Mouse (Mus musculus): ENCODE data around the gene Hist1h2ac.
"Not testable (repeated sequence)": the region's sequence is repeated elsewhere in the genome, so short reads cannot be mapped to it uniquely, and the experiment has no call there.

Gene Hist1h2ac

GRCm38 (mm10) chr13:23683755-23684281 is at the start of gene Hist1h2ac, which contains the start of gene Hist1h2bc:
Gene Hist1h2ac (minus strand): TSS chr13:23683948.
Gene Hist1h2bc (plus strand): TSS chr13:23684199.
- DNase-seq, result peak; percentile 88

DNA sequence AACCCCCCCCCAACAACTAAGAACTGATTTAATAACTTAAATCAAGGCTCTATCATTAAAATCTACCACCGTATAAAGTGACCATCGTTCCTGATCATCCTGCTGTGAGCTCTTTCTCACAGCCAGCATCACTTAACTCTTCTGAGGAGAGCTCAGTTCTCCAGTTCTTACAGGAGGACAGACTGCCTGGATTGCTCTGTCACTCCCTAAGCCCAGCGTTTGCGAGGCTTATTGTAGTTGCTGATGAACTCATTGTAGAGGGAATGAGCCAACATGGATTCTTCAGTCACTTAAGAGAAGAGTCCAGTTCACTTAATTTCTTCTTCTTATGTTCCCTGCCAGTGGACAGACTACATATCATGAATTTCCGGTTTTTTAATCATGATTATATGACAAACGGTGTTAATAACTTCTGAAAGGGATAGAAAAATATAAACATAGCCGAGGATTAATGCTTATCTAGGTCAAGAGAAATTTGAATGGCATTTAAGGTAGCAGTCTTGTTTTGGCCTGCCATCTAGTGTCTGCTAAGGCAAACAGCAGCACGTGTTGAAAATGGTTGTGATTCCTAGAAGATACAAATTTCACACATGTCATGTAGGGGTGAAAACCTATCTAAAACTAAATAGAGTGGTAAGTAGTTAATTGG is 48.5 kb upstream of the Hist1h2ac start:
- DNase-seq, result no peak

- DNase-seq, result peak; percentile 81
These were observed 46.7 kb upstream of the Hist1h2ac start for GRCm38 (mm10) chr13:23730479-23730878.

DNA sequence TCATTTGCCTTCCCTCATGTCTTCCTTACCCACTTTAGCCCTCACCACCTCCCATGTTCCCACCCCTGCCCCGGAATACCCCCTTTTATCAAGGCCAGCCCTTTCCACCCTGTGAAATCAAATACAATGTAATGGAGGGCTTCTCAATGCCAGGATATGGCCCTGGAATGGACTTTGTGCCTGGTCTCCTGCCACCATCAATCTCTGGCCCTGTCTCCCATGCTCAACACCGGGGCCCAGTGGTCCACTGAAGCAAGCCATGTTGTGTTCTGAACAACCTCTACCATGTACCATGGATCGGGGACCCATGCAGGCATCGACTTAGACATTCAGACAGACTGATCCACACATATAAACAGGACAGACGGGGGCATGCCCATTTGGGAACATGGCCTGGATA is 46.0 kb upstream of the Hist1h2ac start:
- no peak for DNase-seq

DNA sequence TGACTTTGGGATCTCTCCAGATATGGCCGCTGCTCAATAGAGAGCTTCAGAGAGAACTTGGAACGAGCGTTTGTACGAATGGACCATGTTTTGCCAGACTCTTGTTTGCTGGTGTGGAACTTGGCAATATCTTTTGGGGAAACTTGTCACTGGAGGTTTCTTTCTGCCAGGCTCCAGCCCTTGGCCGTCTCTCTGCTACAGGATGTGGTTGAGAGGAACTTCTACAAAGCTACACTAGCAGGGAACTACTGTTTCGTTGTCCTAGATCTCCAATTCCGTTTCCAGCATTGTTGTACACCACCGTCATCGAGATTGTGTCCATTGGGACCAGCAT is 45.4 kb upstream of the Hist1h2ac start:
- no peak for DNase-seq

DNA sequence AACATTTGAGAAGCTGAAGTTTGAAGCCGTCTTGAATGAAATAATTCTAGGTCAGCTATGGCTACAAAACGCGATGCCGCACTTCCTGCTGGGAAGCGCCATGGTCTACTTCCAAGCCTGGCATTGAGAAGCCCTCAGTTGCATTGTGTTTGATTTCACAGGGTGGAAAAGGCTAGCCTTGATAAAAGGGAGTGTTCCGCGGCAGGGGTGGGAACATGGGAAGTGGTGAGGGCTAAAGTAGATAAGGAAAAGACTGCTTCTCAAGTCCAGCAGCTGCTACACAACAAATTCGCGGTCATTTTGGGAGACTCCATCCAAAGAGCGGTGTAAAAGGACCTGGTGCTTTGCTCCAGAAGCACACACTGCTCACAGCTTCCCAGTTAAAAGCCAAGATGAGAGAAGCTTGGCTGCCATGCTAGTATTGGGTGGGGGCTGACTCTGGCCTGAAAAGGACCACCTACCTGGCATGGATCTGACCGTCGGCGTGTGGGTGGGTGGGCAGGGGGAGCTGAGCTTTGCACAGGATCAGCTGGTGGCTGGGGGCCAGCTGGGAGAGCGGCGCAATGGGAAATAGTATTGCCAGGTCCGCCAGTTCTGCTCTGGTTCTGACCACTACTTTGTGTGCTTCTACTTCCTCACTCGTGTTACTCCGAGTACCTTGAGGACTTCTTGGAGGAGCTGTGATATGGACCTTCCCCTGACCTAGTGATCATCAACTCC is 44.9 kb upstream of the Hist1h2ac start:
- no peak for DNase-seq

DNA sequence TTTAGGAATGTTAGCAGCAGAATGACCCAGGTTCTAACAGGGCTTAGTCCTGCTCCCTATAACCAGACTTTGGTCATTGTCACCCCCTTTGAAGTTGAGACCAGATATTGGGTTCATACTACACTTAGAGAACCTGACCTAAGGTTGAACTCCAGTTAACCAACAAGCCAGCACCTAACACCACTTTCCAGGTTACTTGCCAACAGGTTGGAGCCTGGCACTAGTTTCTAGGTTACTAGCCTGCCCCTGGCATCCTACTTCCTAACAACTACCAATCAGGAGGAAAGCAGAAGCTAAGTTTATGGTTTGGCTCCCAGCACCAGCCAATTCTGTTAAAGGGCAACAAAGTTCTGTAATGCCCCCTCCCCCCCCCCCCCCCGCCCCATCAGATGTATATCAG is 41.5 kb upstream of the Hist1h2ac start:
- no peak for DNase-seq

GRCm38 (mm10) chr13:23724239-23724638 is 40.5 kb upstream of the Hist1h2ac start:
- DNase-seq, result no peak

GRCm38 (mm10) chr13:23717593-23718245 is 34.0 kb upstream of the Hist1h2ac start:
- not testable (repeated sequence) for DNase-seq

DNA sequence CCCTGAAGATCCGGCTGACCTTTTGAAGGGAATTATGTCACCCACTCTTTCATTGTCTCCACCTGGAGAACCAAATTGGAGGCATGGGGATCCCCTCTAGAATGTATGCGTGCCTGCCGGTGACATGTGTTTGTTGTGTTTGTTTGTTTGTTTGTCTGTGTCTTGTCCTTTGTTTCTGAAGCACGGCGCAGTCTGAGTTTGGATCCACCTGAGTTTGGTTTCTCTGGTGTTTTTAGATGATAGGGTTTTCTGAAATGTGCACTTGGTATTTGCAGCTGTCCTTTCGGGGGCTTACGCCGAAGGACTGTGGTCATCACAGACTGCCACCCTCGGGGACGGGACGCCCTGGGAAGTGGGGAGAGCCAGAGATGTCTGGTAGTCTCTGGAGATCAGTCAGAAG is 33.4 kb upstream of the Hist1h2ac start:
- DNase-seq, result no peak

DNA sequence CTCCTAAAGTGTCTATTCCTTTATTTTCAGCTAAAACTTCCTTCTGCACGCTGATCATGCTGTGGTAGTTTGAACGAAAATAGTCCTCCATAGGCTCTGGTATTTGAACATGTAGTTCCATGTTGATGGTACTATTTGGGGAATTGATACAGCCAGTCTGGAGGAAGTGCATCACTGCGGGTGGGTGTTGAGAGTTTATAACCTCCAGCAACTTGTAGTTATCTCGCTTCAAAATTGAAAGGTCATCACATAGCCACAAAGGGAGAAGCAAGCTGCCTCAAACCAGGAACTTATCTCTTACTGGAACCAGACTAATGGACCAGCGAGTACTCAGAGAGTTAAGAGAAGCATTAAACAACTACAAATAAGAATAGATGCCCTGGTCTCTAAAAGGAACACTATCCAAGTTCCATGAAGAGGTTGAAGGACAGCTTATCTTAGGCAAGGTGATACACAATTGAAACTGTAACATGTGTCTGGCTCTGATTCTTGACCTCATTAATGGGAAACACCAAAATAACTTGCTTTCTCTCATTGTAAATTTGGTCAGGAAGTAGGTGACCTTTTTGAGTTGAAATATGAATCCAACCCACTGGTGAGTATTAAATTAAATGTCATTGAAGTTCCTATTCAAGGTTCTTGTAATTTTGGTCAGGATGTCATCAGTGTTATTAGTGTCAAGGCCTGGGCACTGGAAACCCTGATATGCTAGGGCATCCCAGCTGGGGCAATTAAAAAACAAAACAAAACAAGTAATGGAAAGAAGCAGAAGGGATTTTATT is 32.7 kb upstream of the Hist1h2ac start:
- DNase-seq, result no peak

- peak; percentile 42 for DNase-seq
These were observed 26.8 kb upstream of the Hist1h2ac start, which contains the start of gene Hfe for GRCm38 (mm10) chr13:23710374-23711089. Gene Hfe (minus strand): TSS chr13:23710854.

- no peak for DNase-seq
These were observed 26.1 kb upstream of the Hist1h2ac start for GRCm38 (mm10) chr13:23709714-23710373.

DNA sequence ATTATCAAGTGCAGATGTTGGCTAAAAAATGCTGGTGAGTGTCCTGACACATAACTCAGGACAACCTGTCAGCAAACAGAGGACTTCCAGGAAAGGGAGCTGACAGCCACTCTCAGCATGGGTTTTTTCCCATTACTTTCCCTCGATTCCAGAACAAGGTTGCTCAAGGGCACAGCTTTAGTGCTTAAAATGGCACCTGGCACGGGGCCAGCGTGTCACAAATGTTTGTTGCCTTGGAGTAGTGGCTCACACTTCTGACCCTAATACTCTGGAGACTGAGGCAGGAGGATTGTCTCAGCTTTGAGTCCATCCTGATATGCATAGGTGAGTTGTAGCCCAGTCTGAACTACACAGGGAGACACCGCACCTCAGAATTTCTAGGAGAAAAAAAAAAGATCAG is 24.9 kb upstream of the Hist1h2ac start:
- no peak for DNase-seq

- DNase-seq, result no peak
These were observed 24.3 kb upstream of the Hist1h2ac start for GRCm38 (mm10) chr13:23708041-23708440.

GRCm38 (mm10) chr13:23706771-23707170 is 23.0 kb upstream of the Hist1h2ac start:
- DNase-seq, result no peak

- DNase-seq, result no peak
These were observed 22.1 kb upstream of the Hist1h2ac start for GRCm38 (mm10) chr13:23705751-23706356.

DNA sequence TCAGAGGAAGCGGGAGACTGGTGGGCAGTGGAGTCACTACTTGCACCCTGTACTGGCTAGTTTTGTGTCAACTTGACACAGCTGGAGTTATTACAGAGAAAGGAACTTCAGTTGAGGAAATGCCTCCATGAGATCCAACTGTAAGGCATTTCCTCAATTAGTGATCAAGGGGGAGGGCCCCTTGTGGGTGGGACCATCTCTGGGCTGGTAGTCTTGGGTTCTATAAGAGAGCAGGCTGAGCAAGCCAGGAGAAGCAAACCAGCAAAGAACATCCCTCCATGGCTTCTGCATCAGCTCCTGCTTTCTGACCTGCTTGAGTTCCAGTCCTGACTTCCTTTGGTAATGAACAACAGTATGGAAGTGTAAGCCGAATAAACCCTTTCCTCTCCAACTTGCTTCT is 19.1 kb upstream of the Hist1h2ac start:
- not testable (repeated sequence) for DNase-seq

DNA sequence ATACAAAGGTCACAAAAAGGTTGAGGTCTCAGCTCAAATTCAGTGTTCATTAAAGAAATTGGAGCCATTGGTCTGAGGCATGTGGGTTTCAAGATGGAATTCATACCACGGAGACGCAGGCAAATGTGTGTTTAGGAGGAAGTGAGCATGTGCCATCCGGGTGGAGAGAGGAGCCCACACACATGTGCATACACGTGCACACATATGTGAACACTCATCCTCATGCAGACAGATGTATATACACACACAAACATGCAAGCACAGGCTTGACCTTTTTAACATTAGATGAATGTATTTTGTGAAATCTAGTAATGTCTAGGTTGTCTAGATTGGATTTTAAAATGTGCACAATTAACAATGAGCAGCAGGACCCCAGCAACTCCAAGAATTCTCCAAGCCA is 18.5 kb upstream of the Hist1h2ac start:
- DNase-seq, result no peak

DNA sequence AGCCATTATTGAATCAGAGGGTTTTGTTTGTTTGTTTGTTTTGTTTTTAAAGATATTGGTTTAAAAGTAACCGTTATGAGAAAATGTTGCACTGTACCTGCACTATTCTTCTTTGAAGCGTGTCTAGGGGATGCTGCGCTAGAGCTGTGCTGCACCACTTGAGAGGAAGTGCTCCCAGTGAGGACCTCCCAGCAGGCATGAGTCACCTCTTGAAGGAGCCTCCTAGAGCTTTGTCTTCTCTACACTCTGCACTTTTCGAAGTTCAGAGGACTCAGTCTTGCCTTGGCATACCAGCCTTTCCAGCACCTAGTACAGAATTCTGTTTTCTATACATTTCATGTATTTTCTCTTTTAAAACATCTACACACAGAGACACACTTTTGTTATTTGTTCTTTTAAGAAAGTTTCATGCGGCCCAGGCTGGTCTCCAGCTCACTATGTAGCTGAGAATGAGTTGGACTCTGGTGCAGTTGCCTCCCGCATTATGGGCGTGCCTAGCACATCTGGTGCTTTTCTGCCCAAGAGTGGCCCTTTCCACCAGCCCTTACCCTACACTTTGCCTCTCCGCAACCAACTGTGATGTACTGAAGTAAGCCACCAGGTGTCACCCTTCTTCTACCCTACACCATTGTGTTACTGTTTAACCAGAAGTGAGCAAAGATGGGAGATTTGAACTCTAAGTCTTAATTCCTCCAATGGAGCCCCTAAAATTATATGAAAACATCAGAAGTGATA is 17.2 kb upstream of the Hist1h2ac start:
- peak; percentile 79 for DNase-seq

DNA sequence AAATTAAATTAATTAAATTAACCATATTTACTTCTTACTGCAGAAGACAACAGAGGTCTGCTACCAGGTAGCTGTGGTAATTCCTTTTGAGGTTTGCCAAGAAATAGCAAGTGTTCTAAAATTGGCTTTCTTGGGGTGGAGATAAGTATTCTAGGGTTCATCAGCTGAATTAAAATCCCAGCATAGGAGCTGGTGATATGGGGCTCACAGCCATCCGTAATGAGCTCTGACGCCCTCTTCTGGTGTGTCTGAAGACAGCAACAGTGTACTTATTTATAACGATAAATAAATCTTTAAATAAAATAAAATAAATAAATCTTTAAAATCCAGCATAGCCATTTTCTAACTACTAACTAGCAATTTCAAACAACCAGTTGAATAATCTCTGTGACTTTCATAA is 16.0 kb upstream of the Hist1h2ac start:
- no peak for DNase-seq

Data from kidney, adult 11 months (tissue).